Mouse (Mus musculus) cerebellum, postnatal 14 days (tissue): Measurements from ENCODE around the gene Fbxl17.
A peak's percentile ranks its signal among the peaks of the same experiment; 100 is the strongest.

Experiments
- DNase-seq, 2 experiments: peaks; one replicate each; pipeline ENCODE4 v3.0.0; 2021; ENCODE audit warnings: mixed read lengths in 2 of 2

Gene Fbxl17

GRCm38 (mm10) chr17:63086526-63086925 is 413.3 kb downstream of the Fbxl17 start:
- DNase-seq: no peak

DNA sequence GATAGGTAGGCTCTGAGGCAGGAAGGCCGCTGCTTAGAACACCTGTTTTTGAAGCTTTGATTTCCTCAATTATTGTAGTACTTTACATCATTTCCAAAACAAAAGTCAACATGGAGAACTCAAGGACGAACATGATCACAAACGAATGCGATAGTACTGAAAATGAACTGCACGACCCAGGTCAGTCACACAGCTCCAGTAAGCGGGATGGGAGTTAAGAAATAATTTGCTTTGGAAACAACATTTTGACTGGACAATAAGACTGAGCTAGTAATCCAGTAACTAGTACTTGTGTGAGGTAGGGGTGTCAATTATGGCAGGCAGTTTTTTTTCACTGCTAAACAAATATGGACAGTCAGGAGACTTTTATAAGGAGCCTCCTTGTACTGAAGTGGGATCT is 414.6 kb downstream of the Fbxl17 start:
- no peak for DNase-seq

DNA sequence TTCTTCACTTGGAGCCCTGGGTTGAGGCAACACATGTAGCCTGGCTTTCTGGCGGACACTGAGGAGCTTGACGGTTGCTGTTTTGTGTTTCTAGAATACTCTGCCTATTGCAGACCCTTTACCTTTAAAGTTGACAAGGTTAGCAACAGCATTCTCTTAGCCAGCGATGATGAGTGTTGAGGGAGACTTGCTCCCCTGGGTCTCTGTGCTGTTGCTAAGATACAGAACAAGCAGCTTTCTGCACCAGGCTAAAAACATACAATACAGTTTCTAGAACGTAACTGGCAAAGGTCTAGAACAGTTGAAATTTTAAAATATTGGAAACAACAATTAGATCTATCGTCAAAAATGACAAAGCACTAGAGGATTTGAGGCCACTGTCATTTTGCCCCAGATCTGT is 420.7 kb downstream of the Fbxl17 start:
- DNase-seq: no peak

- DNase-seq: peak; percentile 30 to 61
Measured at GRCm38 (mm10) chr17:63077509-63077908, 422.3 kb downstream of the Fbxl17 start.

- DNase-seq: no peak
Measured at GRCm38 (mm10) chr17:63076661-63077060, 423.2 kb downstream of the Fbxl17 start.

DNA sequence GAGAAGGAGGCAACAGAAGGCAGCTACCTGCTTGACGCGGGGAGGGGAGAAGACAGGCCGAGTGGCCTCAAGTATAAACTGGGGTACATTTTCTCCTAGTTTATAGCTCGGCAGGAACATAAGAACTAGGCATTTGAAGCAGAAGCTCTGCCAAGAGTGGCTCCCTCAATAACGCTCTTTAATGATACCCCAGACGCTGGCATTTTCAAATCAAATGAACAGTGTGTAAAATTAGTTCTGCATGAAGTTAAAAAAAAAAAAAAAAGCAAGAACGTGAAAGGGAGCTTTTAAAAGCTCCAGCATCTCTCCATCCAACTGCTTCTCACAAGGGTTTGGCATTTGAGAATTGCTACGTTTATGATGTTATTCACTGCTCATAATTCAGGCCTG is 423.8 kb downstream of the Fbxl17 start:
- no peak for DNase-seq

- no peak for DNase-seq
Measured at GRCm38 (mm10) chr17:63075091-63076036, 424.5 kb downstream of the Fbxl17 start.

DNA sequence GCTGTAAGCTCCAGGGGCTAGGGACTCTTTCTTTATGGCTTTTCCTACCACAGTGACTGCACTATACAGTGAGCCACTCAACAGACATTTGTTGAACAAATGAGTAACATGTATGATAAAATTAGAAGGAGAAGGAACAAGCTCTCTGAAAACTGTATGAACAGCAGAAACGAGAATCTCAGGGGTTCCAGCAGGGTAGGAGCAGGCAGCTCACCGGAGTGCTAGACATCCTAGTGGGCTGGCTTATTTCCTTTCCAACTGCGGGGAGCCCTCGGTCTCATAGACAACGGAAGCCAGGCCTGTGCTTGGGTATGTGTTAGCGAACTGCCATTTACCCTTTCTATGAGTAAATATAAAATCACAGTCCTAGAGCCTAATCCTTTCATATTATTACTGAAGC is 426.5 kb downstream of the Fbxl17 start:
- no peak for DNase-seq

DNA sequence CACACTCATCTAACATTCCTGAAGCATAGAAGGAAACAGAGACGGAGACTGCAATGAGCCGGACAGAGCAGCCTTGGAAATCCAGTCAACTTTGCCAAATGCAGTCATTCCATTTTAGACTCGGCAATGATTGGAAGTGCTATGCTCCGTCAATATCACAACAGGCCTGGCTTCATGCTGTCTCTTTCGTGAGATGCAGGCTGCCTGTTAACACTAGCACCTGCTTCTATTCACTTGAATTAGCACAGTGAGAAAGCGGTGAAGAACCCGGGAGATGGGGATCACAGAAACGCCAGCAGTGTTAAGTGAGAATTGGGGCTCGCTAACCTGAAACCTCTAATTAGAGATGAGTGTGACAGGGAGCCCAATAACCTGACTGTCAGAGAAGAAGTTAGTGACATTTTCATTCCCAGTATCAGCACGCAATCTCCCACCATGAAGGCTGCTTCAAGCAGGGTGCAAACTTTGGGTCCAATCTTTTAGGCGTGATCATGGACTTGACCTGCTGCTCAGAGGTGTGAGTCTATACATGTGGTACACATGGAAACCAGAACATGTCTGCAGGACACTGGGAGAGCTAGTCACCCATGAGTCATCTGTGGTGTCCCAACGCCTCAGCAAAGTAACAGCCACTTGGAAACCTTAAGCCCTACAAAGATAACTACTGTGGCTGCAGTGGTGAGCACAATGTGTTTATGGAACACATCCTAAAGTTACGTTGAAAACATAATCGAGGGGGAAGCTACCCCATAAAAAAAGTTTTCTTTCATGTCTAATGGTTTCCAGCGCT is 428.5 kb downstream of the Fbxl17 start:
- no peak for DNase-seq

DNA sequence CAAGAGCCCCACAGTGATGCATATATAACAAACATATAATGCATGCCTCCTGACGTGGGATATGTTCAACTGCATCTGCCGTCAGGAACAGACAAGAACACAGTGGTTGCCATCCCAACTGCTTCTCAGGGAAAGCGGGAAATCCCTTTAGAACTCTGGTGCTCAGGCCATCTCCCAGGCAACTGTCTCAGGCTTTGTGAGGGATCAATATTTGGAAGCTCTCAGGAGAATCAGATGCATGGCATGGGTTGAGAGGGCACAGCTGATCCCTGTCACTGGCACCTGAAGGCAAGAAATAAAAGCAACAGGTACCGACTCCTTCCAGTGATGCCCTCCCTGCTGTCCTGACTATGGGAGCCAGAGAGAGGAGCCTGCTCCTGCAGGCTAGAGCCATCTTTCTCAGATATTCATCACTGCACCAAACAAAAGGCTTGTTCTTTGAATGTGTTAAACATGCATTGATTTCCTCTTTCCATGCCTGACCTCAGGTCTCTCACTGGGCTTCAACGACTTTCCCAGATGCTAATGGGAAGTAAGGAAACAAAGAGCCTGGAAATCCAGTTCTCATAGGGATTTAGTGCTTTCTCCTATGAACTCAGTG is 429.6 kb downstream of the Fbxl17 start:
- DNase-seq: no peak

DNA sequence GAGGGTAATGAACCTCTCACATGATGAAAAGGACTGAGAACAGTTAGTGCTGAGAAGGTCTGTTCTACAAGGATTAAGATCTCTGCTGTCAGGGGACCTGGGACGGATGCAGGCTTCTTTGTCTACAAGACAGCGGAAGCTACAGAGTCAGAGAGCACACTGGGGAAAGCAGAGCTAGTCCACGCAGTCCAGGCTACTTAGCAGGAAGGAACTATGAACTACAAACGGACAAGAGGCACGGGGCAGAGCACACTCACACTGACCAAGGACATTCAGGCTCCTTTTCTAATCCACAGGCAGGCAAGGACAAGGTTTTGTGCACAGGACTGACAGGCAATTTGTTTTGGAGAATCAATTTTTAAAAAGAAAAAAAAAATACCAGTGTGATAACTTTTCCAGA is 437.0 kb downstream of the Fbxl17 start:
- no peak for DNase-seq

DNA sequence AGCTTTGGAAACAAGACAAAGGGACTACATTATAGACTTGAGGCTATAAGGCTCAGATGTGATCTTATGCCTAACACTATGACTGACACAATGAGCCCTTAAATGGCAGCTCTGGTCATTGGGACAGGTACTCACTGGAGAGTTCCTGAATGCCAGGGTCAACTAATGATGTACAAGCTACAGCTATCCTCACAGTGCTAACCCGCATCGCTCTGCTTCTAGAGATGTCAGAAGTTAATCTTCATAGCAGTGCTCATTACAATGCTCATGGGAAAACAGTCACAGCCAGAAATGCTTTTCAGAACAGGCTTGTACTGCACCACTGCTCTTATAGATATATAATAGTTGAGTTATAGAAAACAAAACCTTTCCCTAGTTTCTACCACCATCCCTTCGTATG is 438.0 kb downstream of the Fbxl17 start:
- no peak for DNase-seq

- no peak for DNase-seq
Measured at GRCm38 (mm10) chr17:63060814-63061213, 439.0 kb downstream of the Fbxl17 start.

DNA sequence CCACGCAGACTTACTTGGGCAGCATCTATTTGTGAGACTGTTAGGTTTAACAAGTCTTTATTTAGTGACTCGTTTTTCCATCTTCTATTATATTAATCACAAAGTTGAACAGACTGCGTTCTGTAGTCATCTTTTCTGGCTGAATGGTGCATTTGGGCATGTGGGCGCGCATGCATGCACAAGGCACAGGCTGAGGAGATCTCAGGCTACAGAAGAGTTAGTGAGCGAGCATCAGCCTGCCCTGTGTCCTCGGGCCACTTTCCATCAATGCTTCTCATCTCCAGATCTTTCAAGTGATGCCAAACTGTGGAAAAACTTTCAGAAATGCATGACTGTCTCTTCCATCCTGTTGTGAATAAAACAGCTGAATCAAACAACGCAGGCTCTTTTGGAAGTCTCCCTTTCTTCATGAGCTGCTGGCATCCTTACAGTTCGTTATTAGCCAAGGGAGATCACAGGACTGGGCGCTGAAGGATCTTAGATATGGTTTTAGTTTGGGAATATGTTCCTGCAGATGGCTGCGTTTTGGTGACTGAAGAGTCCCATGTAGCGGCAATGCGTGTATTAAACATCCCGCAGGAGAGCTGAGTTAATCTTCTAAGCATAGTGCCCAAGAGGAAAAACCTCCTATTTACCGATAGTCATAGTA is 442.0 kb downstream of the Fbxl17 start:
- DNase-seq: peak in 1 of 2 experiments; percentile 13

GRCm38 (mm10) chr17:63056976-63057375 is 442.8 kb downstream of the Fbxl17 start:
- no peak for DNase-seq

DNA sequence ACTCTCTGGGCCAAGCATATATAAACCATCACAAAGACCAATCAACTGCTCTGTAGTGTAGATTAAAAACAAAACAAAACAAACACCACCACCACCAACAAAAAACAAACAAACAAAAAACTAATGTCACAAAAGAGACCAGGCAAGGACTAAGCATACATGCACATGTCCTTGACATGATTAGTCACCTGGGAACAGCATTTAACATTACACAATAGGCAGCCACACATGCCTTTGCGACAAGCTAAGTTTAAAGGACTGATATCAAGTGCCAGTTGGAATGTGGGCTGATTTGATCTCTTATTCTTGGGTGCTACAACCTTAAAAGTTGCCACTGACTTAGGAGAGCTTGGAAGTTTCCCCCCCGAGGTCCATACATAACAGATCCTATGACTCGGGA is 446.5 kb downstream of the Fbxl17 start:
- DNase-seq: no peak

GRCm38 (mm10) chr17:63046401-63046800 is 453.4 kb downstream of the Fbxl17 start:
- no peak for DNase-seq

DNA sequence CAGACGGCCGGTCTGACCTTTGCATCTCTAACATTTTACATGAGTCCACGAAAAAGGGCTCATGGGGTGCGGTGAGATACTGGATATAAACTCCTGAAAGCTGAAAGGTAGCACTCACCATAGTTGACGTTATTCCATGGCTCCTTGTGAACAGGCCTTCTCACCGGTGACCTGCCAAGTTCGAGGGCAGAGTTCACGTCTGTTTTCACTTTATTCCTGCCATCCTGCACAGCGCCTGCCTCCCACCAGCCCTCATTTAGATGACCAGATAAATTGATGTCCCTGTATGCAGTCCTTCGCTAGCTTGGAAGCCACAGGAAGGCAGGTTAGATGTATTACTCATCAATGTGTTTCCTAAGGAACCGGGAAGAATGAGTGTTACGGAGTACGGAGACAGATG is 454.5 kb downstream of the Fbxl17 start:
- DNase-seq: no peak

GRCm38 (mm10) chr17:63043046-63043675 is 456.7 kb downstream of the Fbxl17 start:
- DNase-seq: no peak

DNA sequence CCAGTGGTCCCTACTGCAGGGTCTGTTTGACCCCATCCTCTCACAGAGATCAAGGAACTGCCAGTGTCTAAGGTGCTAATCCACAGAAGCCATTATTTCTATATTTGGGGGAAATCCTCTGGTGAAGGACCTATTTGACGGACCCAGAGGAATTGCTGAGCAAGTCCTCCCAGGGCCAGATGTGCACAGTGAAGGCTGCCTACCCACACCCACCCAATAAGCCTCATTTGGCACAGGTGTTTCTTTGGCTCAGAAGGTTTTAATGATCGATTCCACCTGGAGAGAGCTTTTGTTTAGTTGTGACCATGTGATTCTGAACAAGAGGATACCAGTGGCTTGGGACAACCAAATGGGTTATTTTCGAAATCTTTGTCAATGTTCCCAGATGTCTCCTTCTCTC is 462.3 kb downstream of the Fbxl17 start:
- no peak for DNase-seq

- DNase-seq: no peak
Measured at GRCm38 (mm10) chr17:63033141-63033540, 466.7 kb downstream of the Fbxl17 start.

- DNase-seq: no peak
Measured at GRCm38 (mm10) chr17:63029105-63029504, 470.7 kb downstream of the Fbxl17 start.
